Mouse (Mus musculus): ENCODE data around the gene Rnf138rt1. TPM values are rescaled to one million over a fixed set of nuclear protein-coding genes. Genes with fewer than 3 reads are reported as not detected.

Gene Rnf138rt1
- 0.30 and 0.54 TPM in 2 replicates for polyA plus RNA-seq (2015; fragmentation: Nextera tagmentation; extraction: Ambion mirVana)

GRCm38 (mm10) chrX:163760617-163761434 lies at the start of gene Rnf138rt1:
TSS of gene Rnf138rt1 (minus strand) at chrX:163761329.
- Histone ChIP-seq H3K36me3 (no peaks in the 10 kb centered on the region), H3K4me2 (peak within 1 kb of the TSS; percentile 64), H3K4me3 (replicated peaks) (peak within 1 kb of the TSS; percentile 32), H3K4me1 (no peaks in the 10 kb centered on the region), H3K9me3 (no peaks in the 10 kb centered on the region), H3K27ac (no peak within 1 kb of the TSS), H3K9ac (no peak within 1 kb of the TSS), H3K27me3 (replicated peaks) (0 out of 2 replicates have a peak, but pooled peaks cover 6% of the 10 kb centered on the region)
- WGBS, result 26% methylated on average over 42 of the region's 42 CpGs
- no peak for ATAC-seq (ENCODE audit: insufficient read depth, low FRiP score, low read depth)

DNA sequence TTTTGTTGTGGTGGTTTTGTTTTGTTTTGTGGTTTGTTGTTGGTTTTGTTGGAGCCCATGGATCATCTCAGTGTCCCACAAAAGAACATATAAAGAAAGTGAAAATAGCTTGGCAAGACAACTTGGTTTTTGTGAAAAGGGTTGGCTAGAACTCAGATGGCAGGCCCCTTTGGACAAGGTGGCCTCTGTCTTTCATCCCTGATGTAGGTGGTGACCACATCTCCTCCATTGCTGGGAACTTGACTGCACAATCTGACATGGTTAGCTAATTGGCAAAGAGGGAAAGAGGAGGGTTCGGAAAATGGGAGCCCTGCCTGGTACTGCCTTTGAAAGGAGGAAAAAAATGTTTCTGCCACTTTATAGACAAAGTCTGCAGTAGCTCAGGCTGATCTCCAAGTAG lies 46.1 kb upstream of the Rnf138rt1 start:
- Histone ChIP-seq H3K9ac (no peak overlapping the region), H3K27me3 (replicated peaks) (no peaks in the 10 kb centered on the region), H3K4me1 (no peaks in the 10 kb centered on the region), H3K4me2 (no peak overlapping the region), H3K9me3 (no peaks in the 10 kb centered on the region), H3K36me3 (no peaks in the 10 kb centered on the region), H3K27ac (no peak overlapping the region), H3K4me3 (replicated peaks) (no peak overlapping the region)
- no peak for ATAC-seq (ENCODE audit: insufficient read depth, low FRiP score, low read depth)
- WGBS, result 67% methylated on average over 1 of the region's 1 CpGs

- ATAC-seq (ENCODE audit: insufficient read depth, low FRiP score, low read depth), result no peak
- Histone ChIP-seq H3K27me3 (replicated peaks) (0 out of 2 replicates have a peak, but pooled peaks cover 4% of the 10 kb centered on the region), H3K36me3 (no peaks in the 10 kb centered on the region), H3K4me2 (no peak overlapping the region), H3K9me3 (no peaks in the 10 kb centered on the region), H3K9ac (no peak overlapping the region), H3K4me3 (replicated peaks) (no peak overlapping the region), H3K27ac (no peak overlapping the region), H3K4me1 (no peaks in the 10 kb centered on the region)
- 54% methylated on average over 3 of the region's 3 CpGs for WGBS
Measured at GRCm38 (mm10) chrX:163766290-163766689, 5.2 kb upstream of the Rnf138rt1 start.

GRCm38 (mm10) chrX:163761435-163761828 lies 303 bp upstream of the Rnf138rt1 start:
- no peak for ATAC-seq (ENCODE audit: insufficient read depth, low FRiP score, low read depth)
- no peaks in the 10 kb centered on the region for H3K9me3 ChIP-seq
- no peak overlapping the region for H3K27ac ChIP-seq
- peak overlapping the region; percentile 64 for H3K4me2 ChIP-seq
- WGBS, result 28% methylated on average over 10 of the region's 10 CpGs
- H3K27me3 ChIP-seq (replicated peaks), result 0 out of 2 replicates have a peak, but pooled peaks cover 6% of the 10 kb centered on the region
- peak overlapping the region; percentile 32 for H3K4me3 ChIP-seq (replicated peaks)
- no peaks in the 10 kb centered on the region for H3K4me1 ChIP-seq
- H3K9ac ChIP-seq, result no peak overlapping the region
- H3K36me3 ChIP-seq, result no peaks in the 10 kb centered on the region

- Histone ChIP-seq H3K27ac (no peak overlapping the region), H3K36me3 (no peaks in the 10 kb centered on the region), H3K4me3 (replicated peaks) (no peak overlapping the region), H3K9me3 (no peaks in the 10 kb centered on the region), H3K27me3 (replicated peaks) (no peaks in the 10 kb centered on the region), H3K4me2 (no peak overlapping the region), H3K9ac (no peak overlapping the region), H3K4me1 (no peaks in the 10 kb centered on the region)
- no peak for ATAC-seq (ENCODE audit: insufficient read depth, low FRiP score, low read depth)
- 76% methylated on average over 6 of the region's 6 CpGs for WGBS
Measured at GRCm38 (mm10) chrX:163745996-163746395, 15.1 kb downstream of the Rnf138rt1 start.

- H3K36me3 ChIP-seq, result no peaks in the 10 kb centered on the region
- H3K27ac ChIP-seq, result no peak overlapping the region
- H3K4me2 ChIP-seq, result no peak overlapping the region
- no peak overlapping the region for H3K9ac ChIP-seq
- 81% methylated on average over 2 of the region's 2 CpGs for WGBS
- H3K27me3 ChIP-seq (replicated peaks), result no peaks in the 10 kb centered on the region
- no peak overlapping the region for H3K4me3 ChIP-seq (replicated peaks)
- no peaks in the 10 kb centered on the region for H3K4me1 ChIP-seq
- no peaks in the 10 kb centered on the region for H3K9me3 ChIP-seq
- ATAC-seq (ENCODE audit: insufficient read depth, low FRiP score, low read depth), result no peak
Measured at GRCm38 (mm10) chrX:163743896-163744295, 17.2 kb downstream of the Rnf138rt1 start.

- 47% methylated on average over 1 of the region's 1 CpGs for WGBS
Measured at GRCm38 (mm10) chrX:163738904-163739303, 22.2 kb downstream of the Rnf138rt1 start.

GRCm38 (mm10) chrX:163734145-163734544 lies 27.0 kb downstream of the Rnf138rt1 start:
- Histone ChIP-seq H3K9ac (no peak overlapping the region), H3K27ac (no peak overlapping the region), H3K27me3 (replicated peaks) (no peaks in the 10 kb centered on the region), H3K9me3 (no peaks in the 10 kb centered on the region), H3K36me3 (no peaks in the 10 kb centered on the region), H3K4me2 (no peak overlapping the region), H3K4me3 (replicated peaks) (no peak overlapping the region), H3K4me1 (no peaks in the 10 kb centered on the region)
- ATAC-seq (ENCODE audit: insufficient read depth, low FRiP score, low read depth), result no peak
- WGBS, result 92% methylated on average over 1 of the region's 1 CpGs

More at GRCm38 (mm10) chrX:163738904-163739303, 22.2 kb downstream of the Rnf138rt1 start:
- Histone ChIP-seq H3K4me1 (no peaks in the 10 kb centered on the region), H3K36me3 (no peaks in the 10 kb centered on the region), H3K4me2 (no peak overlapping the region), H3K9me3 (no peaks in the 10 kb centered on the region), H3K27ac (no peak overlapping the region), H3K27me3 (replicated peaks) (no peaks in the 10 kb centered on the region), H3K9ac (no peak overlapping the region), H3K4me3 (replicated peaks) (no peak overlapping the region)
- ATAC-seq (ENCODE audit: insufficient read depth, low FRiP score, low read depth), result no peak

- Histone ChIP-seq H3K36me3 (no peaks in the 10 kb centered on the region), H3K4me2 (no peak overlapping the region), H3K4me3 (replicated peaks) (no peak overlapping the region), H3K9ac (no peak overlapping the region), H3K4me1 (no peaks in the 10 kb centered on the region), H3K27me3 (replicated peaks) (no peaks in the 10 kb centered on the region), H3K27ac (no peak overlapping the region), H3K9me3 (no peaks in the 10 kb centered on the region)
- no peak for ATAC-seq (ENCODE audit: insufficient read depth, low FRiP score, low read depth)
Measured at GRCm38 (mm10) chrX:163723630-163724029, 37.5 kb downstream of the Rnf138rt1 start.

DNA sequence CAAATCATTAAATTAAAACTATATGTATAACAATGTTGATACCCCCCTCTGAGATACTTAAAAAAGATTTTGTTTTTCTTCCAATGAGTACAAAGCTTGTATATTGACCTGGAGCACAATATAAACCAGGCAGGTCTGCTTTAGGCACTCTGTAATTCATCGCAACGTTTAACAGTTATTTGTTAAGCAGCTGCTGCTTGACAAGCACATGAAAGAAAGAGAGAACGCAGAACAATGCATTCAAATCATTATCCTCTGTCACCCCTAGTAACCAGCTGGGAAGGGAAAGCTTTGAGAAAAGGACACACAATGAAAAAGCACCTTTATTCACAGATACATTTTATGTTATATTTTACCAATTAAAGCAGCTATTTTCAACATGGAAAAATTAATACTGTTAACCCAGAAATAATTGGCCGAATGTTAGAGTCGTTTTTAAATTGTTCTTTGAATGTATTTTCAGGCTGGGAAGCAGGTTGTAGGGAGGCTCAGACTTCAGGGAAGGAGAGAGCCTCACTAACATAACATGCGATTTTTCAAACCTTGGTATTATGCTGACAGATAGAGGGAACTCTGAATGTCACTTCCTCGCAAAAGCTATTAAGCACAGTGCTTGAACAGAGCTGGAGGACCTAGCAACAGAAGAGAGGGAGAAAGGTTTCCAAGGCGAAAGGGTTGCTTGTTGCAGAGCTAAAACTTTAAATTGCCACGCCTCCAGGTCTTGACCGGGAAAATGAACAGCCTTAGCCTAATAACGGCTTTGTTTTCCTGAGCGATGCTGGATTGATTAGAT lies 38.1 kb downstream of the Rnf138rt1 start:
- ATAC-seq (ENCODE audit: insufficient read depth, low FRiP score, low read depth), result no peak
- H3K9ac ChIP-seq, result no peak overlapping the region

DNA sequence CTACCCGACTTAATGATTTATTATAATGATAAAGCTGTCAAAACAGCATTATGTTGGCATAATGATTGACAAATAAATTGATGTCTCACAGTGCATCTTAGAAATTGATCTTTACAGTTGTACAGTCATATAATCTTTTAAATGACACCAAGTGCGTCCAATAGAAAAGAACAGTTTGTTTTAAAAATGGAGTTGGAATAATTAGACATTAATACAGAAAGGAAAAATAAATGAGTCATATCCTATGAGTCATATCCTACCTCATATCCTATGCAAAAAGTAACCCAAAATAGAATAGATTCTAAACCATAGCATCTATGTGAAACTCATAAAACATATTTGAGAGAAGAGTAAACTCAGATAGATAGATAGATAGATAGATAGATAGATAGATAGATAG lies 40.5 kb downstream of the Rnf138rt1 start:
- Histone ChIP-seq H3K27ac (no peak overlapping the region), H3K9me3 (no peaks in the 10 kb centered on the region), H3K27me3 (replicated peaks) (no peaks in the 10 kb centered on the region), H3K4me1 (no peaks in the 10 kb centered on the region), H3K9ac (no peak overlapping the region), H3K4me3 (replicated peaks) (no peak overlapping the region), H3K4me2 (no peak overlapping the region), H3K36me3 (no peaks in the 10 kb centered on the region)
- WGBS, result 60% methylated on average over 2 of the region's 2 CpGs
- ATAC-seq (ENCODE audit: insufficient read depth, low FRiP score, low read depth), result no peak

More for the DNA sequence above, 38.1 kb downstream of the Rnf138rt1 start:
- no peaks in the 10 kb centered on the region for H3K27me3 ChIP-seq (replicated peaks)
- 44% methylated on average over 12 of the region's 12 CpGs for WGBS
- no peaks in the 10 kb centered on the region for H3K36me3 ChIP-seq
- no peak overlapping the region for H3K4me2 ChIP-seq
- no peak overlapping the region for H3K4me3 ChIP-seq (replicated peaks)
- no peaks in the 10 kb centered on the region for H3K9me3 ChIP-seq
- no peak overlapping the region for H3K27ac ChIP-seq
- no peaks in the 10 kb centered on the region for H3K4me1 ChIP-seq
